Mouse (Mus musculus): Measurements from ENCODE around the gene Mis18bp1. TPM values are rescaled to one million over a fixed set of nuclear protein-coding genes. Genes with fewer than 3 reads are reported as not detected.
"Not testable (repeated sequence)": the region's sequence is repeated elsewhere in the genome, so short reads cannot be mapped to it uniquely, and the experiment has no call there.

Mis18bp1 gene
- total RNA-seq (2021): 4.6 and 6.4 TPM in 2 replicates
- long read RNA-seq, experiment 1, full-length matches to known transcripts: 2 of 5 reads
- long read RNA-seq, experiment 1, partial matches to known transcripts: 1 of 5 reads
- long read RNA-seq, experiment 1, other reads (novel, unspliced or antisense): 2 of 5 reads
- long read RNA-seq, experiment 2, full-length matches to known transcripts: 3 of 4 reads
- long read RNA-seq, experiment 2, partial matches to known transcripts: 0 of 4 reads
- long read RNA-seq, experiment 2, other reads (novel, unspliced or antisense): 1 of 4 reads

- peak; percentile 97 for DNase-seq
These were observed at the start of gene Mis18bp1 for GRCm38 (mm10) chr12:65172021-65172951. Gene Mis18bp1, minus strand, starts transcription at chr12:65172604.

- DNase-seq: no peak
These were observed 44.0 kb upstream of the Mis18bp1 start for GRCm38 (mm10) chr12:65216404-65216840.

- no peak for DNase-seq
These were observed 34.0 kb upstream of the Mis18bp1 start for GRCm38 (mm10) chr12:65206431-65206830.

GRCm38 (mm10) chr12:65201812-65202211 is 29.4 kb upstream of the Mis18bp1 start:
- DNase-seq: no peak

- DNase-seq: no peak
These were observed 21.7 kb upstream of the Mis18bp1 start for GRCm38 (mm10) chr12:65194003-65194530.

GRCm38 (mm10) chr12:65189213-65189612 is 16.8 kb upstream of the Mis18bp1 start:
- DNase-seq: no peak

GRCm38 (mm10) chr12:65187365-65187764 is 15.0 kb upstream of the Mis18bp1 start:
- no peak for DNase-seq

GRCm38 (mm10) chr12:65173736-65174135 is 1.3 kb upstream of the Mis18bp1 start:
- DNase-seq: no peak

GRCm38 (mm10) chr12:65172959-65173358 is 555 bp upstream of the Mis18bp1 start:
- DNase-seq: peak; percentile 71

- DNase-seq: not testable (repeated sequence)
These were observed 36.3 kb downstream of the Mis18bp1 start for GRCm38 (mm10) chr12:65136121-65136520.

GRCm38 (mm10) chr12:65119451-65119850 is 53.0 kb downstream of the Mis18bp1 start:
- DNase-seq: no peak

GRCm38 (mm10) chr12:65118968-65119367 is 53.4 kb downstream of the Mis18bp1 start:
- no peak for DNase-seq

GRCm38 (mm10) chr12:65114978-65115377 is 57.4 kb downstream of the Mis18bp1 start:
- DNase-seq: not testable (repeated sequence)

GRCm38 (mm10) chr12:65113925-65114324 is 58.5 kb downstream of the Mis18bp1 start:
- DNase-seq: no peak

- no peak for DNase-seq
These were observed 59.6 kb downstream of the Mis18bp1 start for GRCm38 (mm10) chr12:65112811-65113210.

GRCm38 (mm10) chr12:65111503-65111902 is 60.9 kb downstream of the Mis18bp1 start:
- no peak for DNase-seq

- DNase-seq: no peak
These were observed 63.7 kb downstream of the Mis18bp1 start for GRCm38 (mm10) chr12:65108746-65109145.

Other genes with a start within 250 kb of the Mis18bp1 start
- gene Klhl28, start 207.1 kb downstream of the Mis18bp1 start, total RNA-seq (2021): 13.1 and 14.2 TPM in 2 replicates
- gene Togaram1, start 206.8 kb downstream of the Mis18bp1 start, total RNA-seq (2021): 33.4 and 34.1 TPM in 2 replicates
- gene Prpf39, start 136.3 kb downstream of the Mis18bp1 start, total RNA-seq (2021): 33.0 and 40.5 TPM in 2 replicates
- gene Fkbp3, start 98.6 kb downstream of the Mis18bp1 start, total RNA-seq (2021): 107 and 111 TPM in 2 replicates
- 11.6 and 13.4 TPM in 2 replicates for gene Fancm, start 97.0 kb downstream of the Mis18bp1 start, total RNA-seq (2021)
- not detected in 2 replicates for gene Wdr20rt, start 52.9 kb upstream of the Mis18bp1 start, total RNA-seq (2021)

Data from adrenal gland, postnatal 14 days (tissue).